Mouse (Mus musculus) MEL (cell line): ENCODE measurements around the gene Synpr.

Source experiments
- CTCF ChIP-seq, 3 experiments: IDR thresholded peaks in 2 of 3; conservative IDR thresholded peaks in 1 of 3; 2 replicates each; pipeline ENCODE4 v1.5.1; 2011 to 2012; ENCODE audit warnings: low read length in 3 of 3, low read depth in 2 of 3, mild to moderate bottlenecking in 2 of 3, improper control_type of control experiment in 1 of 3, inconsistent platforms in 1 of 3, mixed read lengths in 1 of 3, moderate library complexity in 1 of 3; ENCODE audit not compliant: control insufficient read depth in 1 of 3, insufficient read depth in 1 of 3, poor library complexity in 1 of 3, severe bottlenecking in 1 of 3
- GABPA ChIP-seq: IDR thresholded peaks from 2 replicates; pipeline ENCODE4 v1.6.1; 2012; ENCODE audit warnings: low read depth, mild to moderate bottlenecking, inconsistent platforms, low read length, improper control_type of control experiment, moderate library complexity
- MAX ChIP-seq: IDR thresholded peaks from 2 replicates; pipeline ENCODE4 v1.6.1; 2011; ENCODE audit warnings: low read length, improper control_type of control experiment
- MEF2A ChIP-seq: IDR thresholded peaks from 2 replicates; pipeline ENCODE4 v1.6.1; 2014; ENCODE audit warnings: low read depth, mild to moderate bottlenecking, inconsistent platforms, low read length, improper control_type of control experiment; ENCODE audit not compliant: poor library complexity, insufficient replicate concordance, severe bottlenecking; ENCODE audit errors: extremely low read depth
- NELFE ChIP-seq: IDR thresholded peaks from 2 replicates; pipeline ENCODE4 v1.6.1; 2011; ENCODE audit warnings: low read depth, low read length, improper control_type of control experiment
- POLR2A ChIP-seq, 2 experiments: IDR thresholded peaks; 2 replicates each; pipeline ENCODE4 v1.6.1; 2011 to 2012; ENCODE audit warnings: low read length in 2 of 2, mild to moderate bottlenecking in 2 of 2, control low read depth in 1 of 2, improper control_type of control experiment in 1 of 2, low read depth in 1 of 2, moderate library complexity in 1 of 2; ENCODE audit not compliant: control insufficient read depth in 1 of 2, insufficient read depth in 1 of 2, poor library complexity in 1 of 2

DNA sequence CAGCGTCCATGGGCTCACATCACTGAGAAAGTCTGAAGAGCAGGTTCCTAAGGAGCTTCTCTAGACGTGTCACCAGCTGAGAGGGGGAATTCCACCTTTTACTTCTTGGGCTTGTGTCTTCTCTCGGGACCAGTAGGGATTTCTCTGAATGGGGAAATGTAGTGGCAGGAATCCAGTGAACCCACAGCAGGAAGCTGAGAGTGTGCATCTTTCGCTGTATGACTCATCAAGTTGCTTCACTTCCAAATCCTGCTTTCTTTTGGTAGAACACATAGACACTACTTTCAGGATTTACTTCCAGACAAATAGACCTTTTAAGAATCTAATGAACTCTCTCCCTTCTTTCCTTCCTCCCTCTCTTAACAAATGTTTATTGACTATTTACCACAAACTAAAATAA, 266.6 kb downstream of the Synpr start:
- TF ChIP-seq POLR2A (IDR thresholded peaks at IDR 0.05; ENCODE audit: control insufficient read depth in 1 of 2, insufficient read depth in 1 of 2, low read depth in 1 of 2, low read length in 2 of 2, poor library complexity in 1 of 2) (no peak), MAX (no peak), NELFE (no peak), GABPA (no peak), CTCF (IDR thresholded peaks at IDR 0.05 in 2 of 3, conservative IDR thresholded peaks at IDR 0.05 in 1 of 3; ENCODE audit: control insufficient read depth in 1 of 3, insufficient read depth in 1 of 3, low read depth in 2 of 3, low read length in 3 of 3, poor library complexity in 1 of 3, severe bottlenecking in 1 of 3) (no peak), MEF2A (no peak)
